Mouse (Mus musculus) small intestine, adult 2 months (tissue): Measurements from ENCODE around the gene Il27ra.

Experiments
- CTCF ChIP-seq: fragments of 200-500 bp; IDR thresholded peaks from 2 replicates; pipeline ENCODE4 v1.5.1; 2012; ENCODE audit warnings: low read depth, mild to moderate bottlenecking, control low read depth, inconsistent platforms, low read length, moderate library complexity, mixed read lengths; ENCODE audit not compliant: insufficient replicate concordance, insufficient read length; ENCODE audit errors: extremely low read depth
- POLR2A ChIP-seq: fragments of 200-500 bp; IDR thresholded peaks from 2 replicates; pipeline ENCODE4 v1.6.1; 2012; ENCODE audit warnings: low read depth, mild to moderate bottlenecking, control low read depth, inconsistent platforms, low read length, moderate library complexity

GRCm38 (mm10) chr8:84038015-84038414 is 4.4 kb downstream of the Il27ra start:
- TF ChIP-seq CTCF (no peak), POLR2A (no peak)
